Mouse (Mus musculus): ENCODE measurements around the gene Meaf6. TPM values are rescaled to one million over a fixed set of nuclear protein-coding genes. Genes with fewer than 3 reads are reported as not detected.

Meaf6 gene
- polyA plus RNA-seq, 1 experiment from 2014 or later: 23.0 TPM

- H3K4me2 ChIP-seq (replicated peaks; ENCODE audit: low read depth): no peak overlapping the region
- no peaks in the 10 kb centered on the region for H3K36me3 ChIP-seq (ENCODE audit: control insufficient read depth, insufficient read depth)
- H3K9ac ChIP-seq (ENCODE audit: low read depth, low read length): no peak overlapping the region
- no peaks in the 10 kb centered on the region for H3K9me3 ChIP-seq (ENCODE audit: control insufficient read depth)
- TF ChIP-seq CTCF (IDR thresholded peaks at IDR 0.05; ENCODE audit: low read depth): no peak
- no peak overlapping the region for H3K4me3 ChIP-seq (ENCODE audit: low read depth, low read length)
- no peak for ATAC-seq
- no peaks in the 10 kb centered on the region for H3K27me3 ChIP-seq (replicated peaks; ENCODE audit: control insufficient read depth, insufficient read depth, low read length)
- H3K4me1 ChIP-seq (replicated peaks; ENCODE audit: control insufficient read depth, insufficient read depth, low read length): no peaks in the 10 kb centered on the region
- WGBS: 62% methylated on average over 4 of the region's 4 CpGs
- H3K27ac ChIP-seq (ENCODE audit: low read depth, low read length): no peak overlapping the region
Measured at GRCm38 (mm10) chr4:125134192-125134591, 49.3 kb downstream of the Meaf6 start.

GRCm38 (mm10) chr4:125134631-125135030, 49.7 kb downstream of the Meaf6 start:
- no peak for ATAC-seq
- no peaks in the 10 kb centered on the region for H3K9me3 ChIP-seq (ENCODE audit: control insufficient read depth)
- 82% methylated on average over 5 of the region's 5 CpGs for WGBS
- H3K27me3 ChIP-seq (replicated peaks; ENCODE audit: control insufficient read depth, insufficient read depth, low read length): no peaks in the 10 kb centered on the region
- TF ChIP-seq CTCF (IDR thresholded peaks at IDR 0.05; ENCODE audit: low read depth): no peak
- no peak overlapping the region for H3K27ac ChIP-seq (ENCODE audit: low read depth, low read length)
- H3K4me3 ChIP-seq (ENCODE audit: low read depth, low read length): no peak overlapping the region
- H3K36me3 ChIP-seq (ENCODE audit: control insufficient read depth, insufficient read depth): no peaks in the 10 kb centered on the region
- no peak overlapping the region for H3K4me2 ChIP-seq (replicated peaks; ENCODE audit: low read depth)
- H3K4me1 ChIP-seq (replicated peaks; ENCODE audit: control insufficient read depth, insufficient read depth, low read length): no peaks in the 10 kb centered on the region
- no peak overlapping the region for H3K9ac ChIP-seq (ENCODE audit: low read depth, low read length)

GRCm38 (mm10) chr4:125135076-125135855, 50.3 kb downstream of the Meaf6 start:
- Histone ChIP-seq H3K9me3 (ENCODE audit: control insufficient read depth) (no peaks in the 10 kb centered on the region), H3K36me3 (ENCODE audit: control insufficient read depth, insufficient read depth) (no peaks in the 10 kb centered on the region), H3K4me1 (replicated peaks; ENCODE audit: control insufficient read depth, insufficient read depth, low read length) (no peaks in the 10 kb centered on the region), H3K27me3 (replicated peaks; ENCODE audit: control insufficient read depth, insufficient read depth, low read length) (no peaks in the 10 kb centered on the region), H3K4me2 (replicated peaks; ENCODE audit: low read depth) (no peak overlapping the region), H3K4me3 (ENCODE audit: low read depth, low read length) (no peak overlapping the region), H3K9ac (ENCODE audit: low read depth, low read length) (no peak overlapping the region), H3K27ac (ENCODE audit: low read depth, low read length) (no peak overlapping the region)
- no peak for TF ChIP-seq CTCF (IDR thresholded peaks at IDR 0.05; ENCODE audit: low read depth)
- WGBS: 68% methylated on average over 10 of the region's 10 CpGs
- no peak for ATAC-seq

DNA sequence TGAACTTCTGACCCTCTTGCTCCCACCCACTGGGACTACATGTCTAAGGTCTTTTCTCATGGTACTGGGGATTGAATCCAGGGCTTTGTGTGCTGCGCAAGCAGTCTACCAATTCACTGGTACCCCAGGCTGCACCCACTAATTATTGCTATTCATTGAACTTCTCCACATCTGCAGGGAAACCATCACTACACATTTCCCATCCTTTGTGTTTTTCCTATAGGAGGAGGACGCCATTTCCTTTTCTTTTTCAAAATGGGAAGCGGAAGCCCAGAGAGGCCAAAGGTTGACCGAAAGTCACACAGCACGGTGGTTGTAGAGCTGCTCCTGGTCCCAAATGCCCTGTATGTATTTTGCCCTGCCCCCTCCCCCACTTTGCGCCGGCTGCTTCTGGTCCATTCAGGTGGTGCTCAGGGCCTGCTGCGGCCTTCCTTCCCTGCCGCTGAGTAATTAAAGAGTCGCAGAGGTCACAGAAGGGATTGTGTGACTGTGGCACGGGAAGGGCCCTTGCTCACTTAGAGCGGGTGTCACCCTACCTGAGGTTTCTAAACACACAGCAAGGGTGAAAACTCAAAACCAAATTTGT, 51.5 kb downstream of the Meaf6 start:
- ATAC-seq: no peak
- no peaks in the 10 kb centered on the region for H3K4me1 ChIP-seq (replicated peaks; ENCODE audit: control insufficient read depth, insufficient read depth, low read length)
- no peak overlapping the region for H3K4me2 ChIP-seq (replicated peaks; ENCODE audit: low read depth)
- no peaks in the 10 kb centered on the region for H3K9me3 ChIP-seq (ENCODE audit: control insufficient read depth)
- H3K4me3 ChIP-seq (ENCODE audit: low read depth, low read length): no peak overlapping the region
- 64% methylated on average over 12 of the region's 12 CpGs for WGBS
- no peak overlapping the region for H3K9ac ChIP-seq (ENCODE audit: low read depth, low read length)
- no peak for TF ChIP-seq CTCF (IDR thresholded peaks at IDR 0.05; ENCODE audit: low read depth)
- H3K36me3 ChIP-seq (ENCODE audit: control insufficient read depth, insufficient read depth): no peaks in the 10 kb centered on the region
- no peak overlapping the region for H3K27ac ChIP-seq (ENCODE audit: low read depth, low read length)
- H3K27me3 ChIP-seq (replicated peaks; ENCODE audit: control insufficient read depth, insufficient read depth, low read length): no peaks in the 10 kb centered on the region

- H3K36me3 ChIP-seq (ENCODE audit: control insufficient read depth, insufficient read depth): no peaks in the 10 kb centered on the region
- H3K27me3 ChIP-seq (replicated peaks; ENCODE audit: control insufficient read depth, insufficient read depth, low read length): no peaks in the 10 kb centered on the region
- H3K4me1 ChIP-seq (replicated peaks; ENCODE audit: control insufficient read depth, insufficient read depth, low read length): no peaks in the 10 kb centered on the region
- no peak overlapping the region for H3K4me3 ChIP-seq (ENCODE audit: low read depth, low read length)
- WGBS: 32% methylated on average over 7 of the region's 7 CpGs
- no peak for TF ChIP-seq CTCF (IDR thresholded peaks at IDR 0.05; ENCODE audit: low read depth)
- no peak overlapping the region for H3K27ac ChIP-seq (ENCODE audit: low read depth, low read length)
- H3K9me3 ChIP-seq (ENCODE audit: control insufficient read depth): no peaks in the 10 kb centered on the region
- no peak overlapping the region for H3K9ac ChIP-seq (ENCODE audit: low read depth, low read length)
- ATAC-seq: no peak
- H3K4me2 ChIP-seq (replicated peaks; ENCODE audit: low read depth): no peak overlapping the region
Measured at GRCm38 (mm10) chr4:125138321-125138720, 53.4 kb downstream of the Meaf6 start.

GRCm38 (mm10) chr4:125144211-125144610, 59.3 kb downstream of the Meaf6 start:
- 79% methylated on average over 5 of the region's 5 CpGs for WGBS
- H3K36me3 ChIP-seq (ENCODE audit: control insufficient read depth, insufficient read depth): no peaks in the 10 kb centered on the region
- H3K4me3 ChIP-seq (ENCODE audit: low read depth, low read length): no peak overlapping the region
- TF ChIP-seq CTCF (IDR thresholded peaks at IDR 0.05; ENCODE audit: low read depth): no peak
- H3K9me3 ChIP-seq (ENCODE audit: control insufficient read depth): no peaks in the 10 kb centered on the region
- no peak for ATAC-seq
- no peak overlapping the region for H3K4me2 ChIP-seq (replicated peaks; ENCODE audit: low read depth)
- H3K9ac ChIP-seq (ENCODE audit: low read depth, low read length): no peak overlapping the region
- H3K27ac ChIP-seq (ENCODE audit: low read depth, low read length): no peak overlapping the region
- H3K4me1 ChIP-seq (replicated peaks; ENCODE audit: control insufficient read depth, insufficient read depth, low read length): no peaks in the 10 kb centered on the region
- no peaks in the 10 kb centered on the region; the same call in 1 of the 2 replicates for H3K27me3 ChIP-seq (replicated peaks; ENCODE audit: control insufficient read depth, insufficient read depth, low read length)
